Mouse (Mus musculus): Measurements from ENCODE around the gene Pkhd1. TPM values are rescaled to one million over a fixed set of nuclear protein-coding genes. Genes with fewer than 3 reads are reported as not detected.

Gene Pkhd1
- polyA plus RNA-seq, 1 experiment from 2014 or later, result not detected

DNA sequence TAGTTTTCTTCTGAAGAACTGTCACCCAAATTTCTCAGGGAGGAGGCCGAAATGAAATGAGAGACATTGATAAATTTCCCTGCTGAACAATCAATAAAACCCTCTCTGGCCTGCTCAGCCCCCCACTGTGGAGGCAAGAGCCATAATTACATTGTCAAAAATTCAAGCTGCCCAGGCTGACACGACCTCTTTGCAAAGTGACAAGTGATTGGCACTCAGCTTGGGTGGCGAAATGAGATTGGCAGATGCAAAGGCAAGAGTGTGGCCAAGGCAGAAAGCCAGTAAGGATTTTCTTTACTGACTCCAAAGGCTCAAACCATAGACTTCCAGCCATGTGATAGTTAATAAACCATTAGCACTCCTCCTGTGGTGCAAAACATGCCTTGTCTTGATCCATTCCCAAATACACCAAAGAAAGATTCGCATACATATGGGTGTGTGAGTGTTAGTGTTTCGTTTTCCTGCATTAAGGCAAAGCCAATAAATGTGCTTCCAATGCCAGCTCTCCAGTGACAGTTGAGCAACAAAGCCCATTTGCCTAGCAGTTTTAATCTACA, 208.4 kb downstream of the Pkhd1 start:
- H3K4me2 ChIP-seq, result no peak overlapping the region
- H3K9ac ChIP-seq, result no peak overlapping the region
- no peak overlapping the region for H3K4me3 ChIP-seq
- ATAC-seq (ENCODE audit: insufficient number of reproducible peaks, insufficient read depth, low FRiP score, low TSS enrichment, low read depth), result no peak
- WGBS, result 67% methylated on average over 5 of the region's 5 CpGs
- no peak overlapping the region for H3K27ac ChIP-seq
- no peaks in the 10 kb centered on the region for H3K36me3 ChIP-seq
- H3K27me3 ChIP-seq, result no peaks in the 10 kb centered on the region
- no peaks in the 10 kb centered on the region for H3K9me3 ChIP-seq
- H3K4me1 ChIP-seq, result no peaks in the 10 kb centered on the region

DNA sequence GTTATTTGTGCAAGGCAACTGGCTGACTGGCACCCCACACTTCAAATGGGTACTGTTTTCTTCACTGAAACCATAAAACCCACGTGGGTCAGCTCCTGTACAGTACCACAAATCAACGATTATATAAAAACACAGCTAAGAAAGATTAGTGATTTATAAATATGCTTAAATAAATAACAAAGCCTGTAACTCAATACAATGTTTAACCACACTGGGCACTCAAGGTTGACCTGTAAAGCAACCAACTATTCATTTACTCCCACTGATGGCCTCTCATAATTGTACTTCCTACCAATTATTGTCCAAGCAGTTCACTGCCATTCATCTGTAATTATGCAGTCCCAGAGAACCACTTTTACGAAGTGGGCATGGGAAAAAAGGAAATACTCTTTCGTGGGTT, 219.5 kb downstream of the Pkhd1 start:
- H3K36me3 ChIP-seq, result no peaks in the 10 kb centered on the region
- no peaks in the 10 kb centered on the region for H3K9me3 ChIP-seq
- H3K4me2 ChIP-seq, result no peak overlapping the region
- no peak overlapping the region for H3K27ac ChIP-seq
- WGBS, result 45% methylated on average over 4 of the region's 4 CpGs
- no peaks in the 10 kb centered on the region for H3K27me3 ChIP-seq
- H3K9ac ChIP-seq, result no peak overlapping the region
- H3K4me1 ChIP-seq, result no peaks in the 10 kb centered on the region
- H3K4me3 ChIP-seq, result no peak overlapping the region
- ATAC-seq (ENCODE audit: insufficient number of reproducible peaks, insufficient read depth, low FRiP score, low TSS enrichment, low read depth), result no peak

DNA sequence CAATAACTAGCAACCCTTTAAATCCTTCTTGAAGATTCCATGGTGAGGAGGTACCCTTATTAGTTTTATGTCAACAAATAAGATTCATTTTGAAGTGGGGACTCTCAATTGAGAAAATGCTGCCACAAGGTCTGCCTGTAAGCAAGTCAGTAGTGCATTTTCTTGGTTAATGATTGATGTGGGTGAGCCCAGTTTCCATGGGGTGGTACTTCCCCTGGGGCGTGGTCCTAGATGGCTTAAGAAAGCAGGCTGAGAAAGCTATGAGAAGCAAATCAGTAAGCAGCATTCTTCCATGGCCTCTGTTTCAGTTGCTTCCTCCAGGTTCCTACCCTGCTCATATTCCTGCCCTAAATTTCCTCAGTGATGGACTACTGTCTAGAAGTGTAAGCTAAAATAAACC, 253.4 kb downstream of the Pkhd1 start:
- Histone ChIP-seq H3K4me3 (no peak overlapping the region), H3K9ac (no peak overlapping the region), H3K9me3 (no peaks in the 10 kb centered on the region), H3K4me1 (no peaks in the 10 kb centered on the region), H3K27me3 (no peaks in the 10 kb centered on the region), H3K36me3 (no peaks in the 10 kb centered on the region), H3K27ac (no peak overlapping the region), H3K4me2 (no peak overlapping the region)
- no peak for ATAC-seq (ENCODE audit: insufficient number of reproducible peaks, insufficient read depth, low FRiP score, low TSS enrichment, low read depth)
- 89% methylated on average over 1 of the region's 1 CpGs for WGBS

DNA sequence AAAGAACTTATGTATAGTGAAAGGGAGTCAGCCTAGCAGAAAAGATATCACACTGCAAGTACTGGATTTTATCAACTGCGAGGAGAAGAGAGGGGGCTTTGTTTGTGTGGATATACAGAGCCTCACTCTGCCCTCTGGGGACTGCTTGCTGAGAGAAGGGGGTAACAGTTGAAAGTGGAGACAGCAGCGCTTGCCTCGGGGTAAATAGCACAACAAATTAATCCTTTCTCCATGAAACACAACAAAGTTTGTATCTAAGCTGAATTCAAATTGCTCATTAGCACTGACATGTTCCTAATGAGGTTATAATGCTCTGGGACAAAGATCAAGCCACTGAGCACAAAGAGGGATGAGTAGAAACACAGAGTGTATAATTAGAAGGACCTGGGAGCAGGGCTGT, 273.2 kb downstream of the Pkhd1 start:
- Histone ChIP-seq H3K36me3 (no peaks in the 10 kb centered on the region), H3K9me3 (no peaks in the 10 kb centered on the region), H3K4me3 (no peak overlapping the region), H3K27ac (no peak overlapping the region), H3K4me2 (no peak overlapping the region), H3K27me3 (no peaks in the 10 kb centered on the region), H3K4me1 (no peaks in the 10 kb centered on the region), H3K9ac (no peak overlapping the region)
- ATAC-seq (ENCODE audit: insufficient number of reproducible peaks, insufficient read depth, low FRiP score, low TSS enrichment, low read depth), result no peak
- 21% methylated on average over 3 of the region's 3 CpGs for WGBS

DNA sequence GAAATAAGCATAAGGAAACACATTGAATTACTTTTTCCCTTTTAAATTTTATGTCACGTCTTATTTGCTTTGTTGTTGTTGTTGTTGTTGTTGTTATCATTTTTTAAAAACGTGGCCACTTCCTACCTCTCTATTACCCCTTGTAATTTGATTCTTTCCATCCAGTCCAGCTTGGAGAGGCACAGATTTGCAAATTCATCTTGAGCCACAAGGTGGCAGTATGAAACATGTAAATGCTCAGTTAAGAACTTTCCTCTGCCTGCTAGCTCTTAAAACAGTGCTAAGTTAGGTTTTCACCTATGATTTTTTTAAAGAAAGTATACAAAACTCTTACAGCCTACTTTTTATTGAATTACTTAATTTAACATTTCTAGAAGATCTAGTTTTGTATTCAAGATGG, 306.4 kb downstream of the Pkhd1 start:
- H3K4me1 ChIP-seq, result no peaks in the 10 kb centered on the region
- H3K4me3 ChIP-seq, result no peak overlapping the region
- no peak overlapping the region for H3K4me2 ChIP-seq
- WGBS, result 5% methylated on average over 2 of the region's 2 CpGs
- no peaks in the 10 kb centered on the region for H3K27me3 ChIP-seq
- no peak overlapping the region for H3K9ac ChIP-seq
- H3K27ac ChIP-seq, result no peak overlapping the region
- no peak for ATAC-seq (ENCODE audit: insufficient number of reproducible peaks, insufficient read depth, low FRiP score, low TSS enrichment, low read depth)
- H3K9me3 ChIP-seq, result no peaks in the 10 kb centered on the region
- H3K36me3 ChIP-seq, result no peaks in the 10 kb centered on the region

DNA sequence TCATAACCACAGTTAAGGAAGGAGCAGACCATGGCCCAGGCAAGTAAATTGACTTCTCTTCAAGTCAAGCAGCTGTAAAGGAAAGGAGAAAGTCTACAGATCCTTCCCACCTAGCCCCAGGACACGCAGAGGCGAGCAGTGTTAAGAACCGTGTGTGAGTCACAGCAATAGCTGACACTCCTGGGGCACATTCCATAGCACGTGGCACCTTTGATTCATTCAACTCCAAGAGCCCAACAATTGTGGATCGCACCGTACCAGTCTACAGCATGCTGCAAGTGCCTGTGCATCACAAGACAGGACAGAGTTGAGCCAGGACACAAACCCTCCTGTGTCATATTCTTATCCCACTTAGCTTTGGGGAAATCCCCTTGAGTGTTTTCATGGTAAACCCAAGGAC, 306.9 kb downstream of the Pkhd1 start:
- no peak overlapping the region for H3K27ac ChIP-seq
- no peaks in the 10 kb centered on the region for H3K9me3 ChIP-seq
- H3K27me3 ChIP-seq, result no peaks in the 10 kb centered on the region
- H3K4me1 ChIP-seq, result no peaks in the 10 kb centered on the region
- no peak overlapping the region for H3K9ac ChIP-seq
- no peak overlapping the region for H3K4me2 ChIP-seq
- 50% methylated on average over 6 of the region's 6 CpGs for WGBS
- H3K36me3 ChIP-seq, result no peaks in the 10 kb centered on the region
- no peak overlapping the region for H3K4me3 ChIP-seq
- no peak for ATAC-seq (ENCODE audit: insufficient number of reproducible peaks, insufficient read depth, low FRiP score, low TSS enrichment, low read depth)

DNA sequence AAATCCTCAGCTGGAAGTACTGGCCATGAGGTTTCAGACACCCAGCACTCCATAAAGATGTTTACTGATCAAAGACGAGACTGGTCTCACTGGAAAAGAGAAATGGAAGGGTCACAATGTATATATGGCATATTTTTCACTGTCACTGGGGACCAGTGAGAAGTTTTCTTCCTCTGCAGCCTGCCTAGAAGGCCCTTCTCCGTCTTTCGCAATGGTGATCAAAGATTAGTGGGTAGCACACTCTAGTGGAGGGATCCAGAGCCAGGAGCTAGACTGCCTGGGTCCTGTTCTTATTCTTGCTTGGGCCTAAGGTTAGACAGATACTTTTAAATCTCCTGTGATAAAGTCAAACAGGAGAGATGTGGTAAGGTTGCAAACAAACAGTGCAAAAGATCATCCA, 311.7 kb downstream of the Pkhd1 start:
- WGBS, result 60% methylated on average over 3 of the region's 3 CpGs
- Histone ChIP-seq H3K4me2 (no peak overlapping the region), H3K4me1 (no peaks in the 10 kb centered on the region), H3K9me3 (no peaks in the 10 kb centered on the region), H3K4me3 (no peak overlapping the region), H3K9ac (no peak overlapping the region), H3K36me3 (no peaks in the 10 kb centered on the region), H3K27me3 (no peaks in the 10 kb centered on the region), H3K27ac (no peak overlapping the region)
- ATAC-seq (ENCODE audit: insufficient number of reproducible peaks, insufficient read depth, low FRiP score, low TSS enrichment, low read depth), result no peak

DNA sequence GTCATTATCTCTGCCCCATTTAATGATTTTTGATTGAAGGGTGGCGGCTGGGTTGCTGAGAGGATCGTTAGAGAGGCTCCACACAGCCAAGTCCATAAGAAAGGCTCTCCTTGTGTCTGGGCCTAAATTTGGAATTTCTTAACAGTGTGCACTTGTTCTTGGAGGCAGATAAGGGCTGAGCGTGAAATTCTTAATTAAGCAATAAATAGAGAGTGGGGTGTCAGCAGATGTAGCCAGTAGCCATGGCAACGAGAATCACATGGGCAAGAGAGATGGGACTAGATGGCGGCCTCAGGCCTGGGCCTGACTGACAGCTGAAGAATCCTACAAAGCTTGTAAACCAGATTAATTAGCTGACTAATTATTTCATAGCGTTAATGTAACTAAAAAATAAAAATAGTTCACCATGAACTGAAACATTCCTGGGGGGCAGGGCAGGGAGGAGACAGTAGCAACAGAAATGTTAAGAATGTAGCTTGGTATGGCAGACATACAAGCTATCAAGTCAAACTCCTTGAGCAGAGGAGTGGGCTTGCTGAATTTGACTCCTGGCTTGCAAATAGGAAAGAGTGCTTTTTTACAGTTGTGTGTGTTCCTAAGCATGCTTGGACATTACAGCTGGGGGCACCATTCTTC, 314.8 kb downstream of the Pkhd1 start:
- no peak overlapping the region for H3K27ac ChIP-seq

DNA sequence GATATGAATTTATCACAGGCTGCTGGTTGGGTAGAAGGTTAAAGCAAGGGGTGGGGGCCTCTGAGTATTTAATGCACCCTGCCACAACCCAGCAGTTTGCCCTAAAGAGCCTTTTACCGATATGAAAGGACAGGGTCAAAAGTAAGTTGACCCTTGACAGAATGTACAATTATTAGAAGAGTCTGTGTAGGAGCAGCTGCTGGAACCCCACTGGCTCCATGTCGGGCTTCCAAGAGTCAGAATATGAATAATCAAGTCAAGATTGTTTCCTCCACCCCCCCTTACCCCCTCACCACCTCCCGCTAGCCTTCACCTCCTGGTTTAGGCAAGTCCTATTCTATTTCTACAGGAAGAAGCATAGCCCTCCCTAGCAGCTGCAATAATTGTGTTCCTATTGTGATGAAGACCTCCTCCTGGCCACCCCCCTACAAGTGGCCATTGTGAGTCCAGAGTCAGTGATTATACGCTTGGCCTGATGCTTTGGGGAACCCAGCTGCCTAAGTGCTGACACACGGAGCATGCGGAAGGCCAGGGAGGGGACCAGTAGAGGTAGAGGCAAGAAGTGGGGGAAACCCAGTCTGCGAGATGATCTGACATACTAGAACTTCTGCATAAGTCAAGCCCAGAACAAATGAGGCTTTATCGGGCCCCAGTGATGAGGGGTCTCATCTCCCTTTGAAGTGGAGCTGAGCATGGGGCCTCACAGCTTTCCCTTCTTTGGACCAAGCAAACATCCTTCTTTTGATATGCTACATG, 315.5 kb downstream of the Pkhd1 start:
- H3K4me1 ChIP-seq, result no peaks in the 10 kb centered on the region
- H3K9ac ChIP-seq, result no peak overlapping the region
- H3K27me3 ChIP-seq, result no peaks in the 10 kb centered on the region
- 26% methylated on average over 8 of the region's 8 CpGs for WGBS
- H3K36me3 ChIP-seq, result no peaks in the 10 kb centered on the region
- H3K27ac ChIP-seq, result no peak overlapping the region
- no peaks in the 10 kb centered on the region for H3K9me3 ChIP-seq
- no peak overlapping the region for H3K4me2 ChIP-seq
- H3K4me3 ChIP-seq, result no peak overlapping the region
- peak; percentile 26; the same call in 1 of the 2 replicates for ATAC-seq (ENCODE audit: insufficient number of reproducible peaks, insufficient read depth, low FRiP score, low TSS enrichment, low read depth)

More for the DNA sequence above, 314.8 kb downstream of the Pkhd1 start:
- no peak for ATAC-seq (ENCODE audit: insufficient number of reproducible peaks, insufficient read depth, low FRiP score, low TSS enrichment, low read depth)
- no peak overlapping the region for H3K9ac ChIP-seq
- WGBS, result 30% methylated on average over 6 of the region's 6 CpGs
- no peaks in the 10 kb centered on the region for H3K36me3 ChIP-seq
- H3K4me1 ChIP-seq, result no peaks in the 10 kb centered on the region
- H3K9me3 ChIP-seq, result no peaks in the 10 kb centered on the region
- H3K27me3 ChIP-seq, result no peaks in the 10 kb centered on the region
- H3K4me2 ChIP-seq, result no peak overlapping the region
- no peak overlapping the region for H3K4me3 ChIP-seq

DNA sequence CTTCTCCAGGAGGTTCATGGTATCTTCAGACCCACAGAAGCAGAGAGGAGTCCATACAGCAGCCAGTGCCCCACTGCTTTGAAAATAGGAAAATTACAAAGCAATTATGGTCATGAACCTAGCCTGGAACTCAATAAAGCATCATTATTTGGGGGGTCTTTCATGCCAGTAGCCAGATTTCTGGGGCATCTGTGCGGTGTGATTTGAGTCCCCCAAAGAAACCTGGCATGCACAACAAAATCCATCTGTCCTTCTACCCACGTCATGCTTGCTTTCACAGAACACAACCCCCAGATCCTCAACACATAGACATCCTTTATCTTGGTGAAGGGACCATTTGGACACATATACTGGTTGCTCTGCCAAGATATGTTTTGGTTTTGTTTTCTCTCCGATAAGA, 316.2 kb downstream of the Pkhd1 start:
- H3K4me1 ChIP-seq, result no peaks in the 10 kb centered on the region
- no peaks in the 10 kb centered on the region for H3K36me3 ChIP-seq
- H3K27me3 ChIP-seq, result no peaks in the 10 kb centered on the region
- 50% methylated on average over 3 of the region's 3 CpGs for WGBS
- no peak overlapping the region for H3K9ac ChIP-seq
- H3K27ac ChIP-seq, result no peak overlapping the region
- no peak overlapping the region for H3K4me2 ChIP-seq
- H3K4me3 ChIP-seq, result no peak overlapping the region
- H3K9me3 ChIP-seq, result no peaks in the 10 kb centered on the region
- no peak for ATAC-seq (ENCODE audit: insufficient number of reproducible peaks, insufficient read depth, low FRiP score, low TSS enrichment, low read depth)

DNA sequence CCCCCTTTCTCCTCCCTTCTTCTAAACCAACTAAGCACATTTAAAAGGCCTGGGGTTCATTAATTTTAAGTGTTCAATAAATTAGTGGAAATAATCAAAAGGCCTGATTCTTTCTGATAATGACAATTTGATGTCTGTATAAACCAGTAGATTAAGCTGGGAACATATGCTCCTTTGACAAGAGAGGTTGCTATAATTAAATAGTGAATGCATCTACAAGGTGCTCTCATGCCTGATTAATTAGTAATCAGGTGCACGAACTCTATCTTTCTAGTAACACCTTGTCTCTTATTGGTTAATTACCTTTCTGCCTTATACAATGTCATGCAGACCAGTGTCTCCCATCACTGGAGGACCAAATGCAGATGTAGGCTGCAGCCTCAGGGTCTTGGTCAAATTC, 329.2 kb downstream of the Pkhd1 start:
- Histone ChIP-seq H3K9ac (no peak overlapping the region), H3K4me2 (no peak overlapping the region)

DNA sequence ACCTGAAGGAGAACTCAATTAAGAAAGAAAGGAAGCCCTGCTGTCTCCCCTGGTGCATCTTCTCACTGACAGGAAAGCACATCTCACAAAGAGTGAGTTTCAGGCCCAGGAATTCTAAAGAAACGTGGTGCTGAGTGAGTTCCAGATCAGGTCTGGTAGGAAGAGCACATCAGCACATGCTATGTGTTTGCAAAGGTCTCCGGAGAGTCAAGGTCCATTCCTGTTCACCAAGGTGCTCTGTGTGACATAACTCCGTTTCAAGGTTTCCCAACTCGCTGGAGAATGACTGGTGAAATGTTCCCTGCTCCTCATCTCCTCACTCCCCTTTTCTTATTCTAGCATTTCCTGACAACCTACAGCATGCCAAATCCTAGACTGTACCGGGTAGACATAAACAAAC, 357.5 kb downstream of the Pkhd1 start:
- Histone ChIP-seq H3K27me3 (no peaks in the 10 kb centered on the region), H3K27ac (no peak overlapping the region), H3K9me3 (no peaks in the 10 kb centered on the region), H3K4me2 (no peak overlapping the region), H3K36me3 (no peaks in the 10 kb centered on the region), H3K4me1 (no peaks in the 10 kb centered on the region), H3K4me3 (no peak overlapping the region), H3K9ac (no peak overlapping the region)
- ATAC-seq (ENCODE audit: insufficient number of reproducible peaks, insufficient read depth, low FRiP score, low TSS enrichment, low read depth), result no peak
- WGBS, result 67% methylated on average over 5 of the region's 5 CpGs

More for the DNA sequence above, 329.2 kb downstream of the Pkhd1 start:
- Histone ChIP-seq H3K4me1 (no peaks in the 10 kb centered on the region), H3K4me3 (no peak overlapping the region), H3K9me3 (no peaks in the 10 kb centered on the region), H3K27me3 (no peaks in the 10 kb centered on the region), H3K36me3 (no peaks in the 10 kb centered on the region), H3K27ac (no peak overlapping the region)
- no peak for ATAC-seq (ENCODE audit: insufficient number of reproducible peaks, insufficient read depth, low FRiP score, low TSS enrichment, low read depth)
- 72% methylated on average over 1 of the region's 1 CpGs for whole genome bisulfite sequencing

Data from embryonic facial prominence, embryonic 13.5 days (tissue).